Mouse (Mus musculus): ENCODE data around the gene Myzap. TPM values are rescaled to one million over a fixed set of nuclear protein-coding genes. Genes with fewer than 3 reads are reported as not detected.
A peak's percentile ranks its signal among the peaks of the same experiment; 100 is the strongest.

Gene Myzap
- polyA plus RNA-seq, 1 experiment from 2014 or later: 6.7 TPM

- peaks cover 13% of the 10 kb centered on the region for H3K4me1 ChIP-seq (replicated peaks)
- H3K9me3 ChIP-seq: no peaks in the 10 kb centered on the region
- peak overlapping the region; percentile 90 for H3K4me2 ChIP-seq
- peak overlapping the region; percentile 51 for H3K4me3 ChIP-seq
- H3K36me3 ChIP-seq: no peaks in the 10 kb centered on the region
- no peak overlapping the region for H3K27ac ChIP-seq (replicated peaks)
- H3K27me3 ChIP-seq: peaks cover 25% of the 10 kb centered on the region
- ATAC-seq (ENCODE audit: low read depth): no peak; the same call in 1 of the 2 replicates
- peak overlapping the region; percentile 70; the same call in 1 of the 2 replicates for H3K9ac ChIP-seq
- 34% methylated on average over 6 of the region's 6 CpGs for WGBS
These were observed 571 bp upstream of the Myzap start for GRCm38 (mm10) chr9:71592577-71593285.

GRCm38 (mm10) chr9:71591106-71591505, 1.1 kb downstream of the Myzap start:
- H3K36me3 ChIP-seq: no peaks in the 10 kb centered on the region
- H3K4me1 ChIP-seq (replicated peaks): peaks cover 13% of the 10 kb centered on the region
- H3K4me2 ChIP-seq: peak overlapping the region; percentile 90
- no peak overlapping the region for H3K9ac ChIP-seq
- peaks cover 25% of the 10 kb centered on the region for H3K27me3 ChIP-seq
- H3K9me3 ChIP-seq: no peaks in the 10 kb centered on the region
- no peak for ATAC-seq (ENCODE audit: low read depth)
- WGBS: 81% methylated on average over 5 of the region's 5 CpGs
- H3K4me3 ChIP-seq: no peak overlapping the region
- H3K27ac ChIP-seq (replicated peaks): no peak overlapping the region

GRCm38 (mm10) chr9:71589771-71590170, 2.4 kb downstream of the Myzap start:
- no peak overlapping the region for H3K27ac ChIP-seq (replicated peaks)
- peaks cover 9% of the 10 kb centered on the region for H3K9me3 ChIP-seq
- no peak overlapping the region for H3K4me2 ChIP-seq
- H3K4me1 ChIP-seq (replicated peaks): peaks cover 13% of the 10 kb centered on the region
- peaks cover 25% of the 10 kb centered on the region for H3K27me3 ChIP-seq
- H3K36me3 ChIP-seq: no peaks in the 10 kb centered on the region
- 78% methylated on average over 7 of the region's 7 CpGs for WGBS
- H3K4me3 ChIP-seq: no peak overlapping the region
- ATAC-seq (ENCODE audit: low read depth): no peak
- H3K9ac ChIP-seq: no peak overlapping the region

- H3K36me3 ChIP-seq: no peaks in the 10 kb centered on the region
- peaks cover 13% of the 10 kb centered on the region for H3K4me1 ChIP-seq (replicated peaks)
- no peak overlapping the region for H3K4me2 ChIP-seq
- H3K9ac ChIP-seq: no peak overlapping the region
- H3K9me3 ChIP-seq: peaks cover 9% of the 10 kb centered on the region
- H3K27ac ChIP-seq (replicated peaks): no peak overlapping the region
- ATAC-seq (ENCODE audit: low read depth): no peak
- peaks cover 25% of the 10 kb centered on the region for H3K27me3 ChIP-seq
- whole genome bisulfite sequencing: 80% methylated on average over 2 of the region's 2 CpGs
- H3K4me3 ChIP-seq: no peak overlapping the region
These were observed 3.1 kb downstream of the Myzap start for GRCm38 (mm10) chr9:71588930-71589592.

GRCm38 (mm10) chr9:71586408-71586807, 5.8 kb downstream of the Myzap start:
- no peak for ATAC-seq (ENCODE audit: low read depth)
- Histone ChIP-seq H3K9ac (no peak overlapping the region), H3K36me3 (no peaks in the 10 kb centered on the region), H3K4me2 (no peak overlapping the region), H3K4me3 (no peak overlapping the region), H3K27me3 (peaks cover 9% of the 10 kb centered on the region), H3K4me1 (replicated peaks) (peaks cover 1% of the 10 kb centered on the region; the same call in 1 of the 2 replicates), H3K9me3 (peaks cover 9% of the 10 kb centered on the region), H3K27ac (replicated peaks) (no peak overlapping the region)
- 55% methylated on average over 3 of the region's 3 CpGs for WGBS

GRCm38 (mm10) chr9:71582771-71583170, 9.4 kb downstream of the Myzap start:
- no peak for ATAC-seq (ENCODE audit: low read depth)
- no peaks in the 10 kb centered on the region for H3K36me3 ChIP-seq
- H3K27me3 ChIP-seq: no peaks in the 10 kb centered on the region
- H3K27ac ChIP-seq (replicated peaks): no peak overlapping the region
- H3K4me3 ChIP-seq: no peak overlapping the region
- no peak overlapping the region for H3K4me2 ChIP-seq
- WGBS: 74% methylated on average over 1 of the region's 1 CpGs
- peaks cover 9% of the 10 kb centered on the region for H3K9me3 ChIP-seq
- no peak overlapping the region for H3K9ac ChIP-seq
- H3K4me1 ChIP-seq (replicated peaks): no peaks in the 10 kb centered on the region

GRCm38 (mm10) chr9:71578896-71579564, 13.1 kb downstream of the Myzap start:
- Histone ChIP-seq H3K9me3 (no peaks in the 10 kb centered on the region), H3K27me3 (no peaks in the 10 kb centered on the region), H3K4me1 (replicated peaks) (no peaks in the 10 kb centered on the region), H3K9ac (no peak overlapping the region), H3K36me3 (no peaks in the 10 kb centered on the region), H3K4me2 (no peak overlapping the region), H3K27ac (replicated peaks) (no peak overlapping the region), H3K4me3 (no peak overlapping the region)
- ATAC-seq (ENCODE audit: low read depth): no peak
- WGBS: 54% methylated on average over 7 of the region's 7 CpGs

GRCm38 (mm10) chr9:71574440-71574839, 17.7 kb downstream of the Myzap start:
- Histone ChIP-seq H3K36me3 (no peaks in the 10 kb centered on the region), H3K9ac (no peak overlapping the region), H3K27ac (replicated peaks) (no peak overlapping the region), H3K4me2 (no peak overlapping the region), H3K4me3 (no peak overlapping the region), H3K27me3 (no peaks in the 10 kb centered on the region), H3K4me1 (replicated peaks) (no peaks in the 10 kb centered on the region), H3K9me3 (no peaks in the 10 kb centered on the region)
- WGBS: 88% methylated on average over 3 of the region's 3 CpGs
- no peak for ATAC-seq (ENCODE audit: low read depth)

GRCm38 (mm10) chr9:71573771-71574340, 18.3 kb downstream of the Myzap start:
- Histone ChIP-seq H3K4me3 (no peak overlapping the region), H3K9ac (no peak overlapping the region), H3K36me3 (no peaks in the 10 kb centered on the region), H3K4me1 (replicated peaks) (no peaks in the 10 kb centered on the region), H3K4me2 (no peak overlapping the region), H3K27ac (replicated peaks) (no peak overlapping the region), H3K27me3 (no peaks in the 10 kb centered on the region), H3K9me3 (no peaks in the 10 kb centered on the region)
- no peak for ATAC-seq (ENCODE audit: low read depth)
- 89% methylated on average over 6 of the region's 6 CpGs for WGBS

- Histone ChIP-seq H3K27me3 (no peaks in the 10 kb centered on the region), H3K4me3 (no peak overlapping the region), H3K36me3 (no peaks in the 10 kb centered on the region), H3K9me3 (no peaks in the 10 kb centered on the region), H3K4me1 (replicated peaks) (peaks cover 12% of the 10 kb centered on the region), H3K27ac (replicated peaks) (no peak overlapping the region), H3K4me2 (no peak overlapping the region), H3K9ac (0 out of 2 replicates have a peak overlapping the region, but pooled peaks have one; percentile 12)
- ATAC-seq (ENCODE audit: low read depth): no peak
- WGBS: 60% methylated on average over 7 of the region's 7 CpGs
These were observed 21.0 kb downstream of the Myzap start for GRCm38 (mm10) chr9:71571150-71571633.

- Histone ChIP-seq H3K4me3 (no peak overlapping the region), H3K4me1 (replicated peaks) (peaks cover 12% of the 10 kb centered on the region), H3K27me3 (no peaks in the 10 kb centered on the region), H3K36me3 (no peaks in the 10 kb centered on the region), H3K27ac (replicated peaks) (no peak overlapping the region), H3K4me2 (no peak overlapping the region), H3K9me3 (no peaks in the 10 kb centered on the region), H3K9ac (no peak overlapping the region)
- WGBS: 75% methylated on average over 7 of the region's 7 CpGs
- no peak for ATAC-seq (ENCODE audit: low read depth)
These were observed 22.0 kb downstream of the Myzap start for GRCm38 (mm10) chr9:71570170-71570569.

Data from neural tube, embryonic 13.5 days (tissue).